Mouse (Mus musculus): ENCODE measurements around the gene Prr18. TPM values are rescaled to one million over a fixed set of nuclear protein-coding genes. Genes with fewer than 3 reads are reported as not detected.
"Not testable (repeated sequence)": the region's sequence is repeated elsewhere in the genome, so short reads cannot be mapped to it uniquely, and the experiment has no call there.

Gene Prr18
- polyA plus RNA-seq, 1 experiment from 2014 or later = 0.89 TPM

GRCm38 (mm10) chr17:8310838-8311614 is 26.2 kb upstream of the Prr18 start, which contains the start of gene Sft2d1:
Sft2d1 (plus strand) TSS chr17:8311102.
- Histone ChIP-seq H3K36me3 (no peaks in the 10 kb centered on the region), H3K27me3 (ENCODE audit: insufficient read depth, poor library complexity, severe bottlenecking) (no peaks in the 10 kb centered on the region), H3K9me3 (no peaks in the 10 kb centered on the region), H3K4me3 (peak within 1 kb of the TSS; percentile 85), H3K27ac (peak within 1 kb of the TSS; percentile 86), H3K4me1 (replicated peaks) (peaks cover 25% of the 10 kb centered on the region)
- under 1% methylated on average over 54 of the region's 54 CpGs for WGBS
- peak; percentile 97 for DNase-seq (ENCODE audit: low spot score)

- no peak overlapping the region for H3K27ac ChIP-seq
- 57% methylated on average over 3 of the region's 3 CpGs for WGBS
These were observed 25.5 kb upstream of the Prr18 start for GRCm38 (mm10) chr17:8311751-8312150.

GRCm38 (mm10) chr17:8313976-8314375 is 23.3 kb upstream of the Prr18 start:
- DNase-seq (ENCODE audit: low spot score) = no peak
- H3K27ac ChIP-seq = no peak overlapping the region
- H3K4me3 ChIP-seq = no peak overlapping the region
- no peaks in the 10 kb centered on the region for H3K27me3 ChIP-seq (ENCODE audit: insufficient read depth, poor library complexity, severe bottlenecking)
- 87% methylated on average over 3 of the region's 3 CpGs for WGBS
- no peaks in the 10 kb centered on the region for H3K9me3 ChIP-seq
- H3K4me1 ChIP-seq (replicated peaks) = peaks cover 25% of the 10 kb centered on the region
- no peaks in the 10 kb centered on the region for H3K36me3 ChIP-seq

More at GRCm38 (mm10) chr17:8311751-8312150, 25.5 kb upstream of the Prr18 start:
- Histone ChIP-seq H3K4me3 (peak overlapping the region; percentile 85), H3K9me3 (no peaks in the 10 kb centered on the region), H3K36me3 (no peaks in the 10 kb centered on the region), H3K27me3 (ENCODE audit: insufficient read depth, poor library complexity, severe bottlenecking) (no peaks in the 10 kb centered on the region), H3K4me1 (replicated peaks) (peaks cover 25% of the 10 kb centered on the region)
- DNase-seq (ENCODE audit: low spot score) = no peak

GRCm38 (mm10) chr17:8316251-8316650 is 21.0 kb upstream of the Prr18 start:
- Histone ChIP-seq H3K27ac (no peak overlapping the region), H3K9me3 (no peaks in the 10 kb centered on the region), H3K36me3 (peaks cover 5% of the 10 kb centered on the region), H3K4me3 (no peak overlapping the region), H3K4me1 (replicated peaks) (peaks cover 19% of the 10 kb centered on the region), H3K27me3 (ENCODE audit: insufficient read depth, poor library complexity, severe bottlenecking) (no peaks in the 10 kb centered on the region)
- DNase-seq (ENCODE audit: low spot score) = peak; percentile 5
- WGBS = 87% methylated on average over 1 of the region's 1 CpGs

GRCm38 (mm10) chr17:8326877-8327276 is 10.4 kb upstream of the Prr18 start:
- not testable (repeated sequence) for H3K9me3 ChIP-seq; H3K4me1 ChIP-seq (replicated peaks); H3K27ac ChIP-seq; DNase-seq (ENCODE audit: low spot score); H3K27me3 ChIP-seq (ENCODE audit: insufficient read depth, poor library complexity, severe bottlenecking); H3K4me3 ChIP-seq
- 76% methylated on average over 11 of the region's 11 CpGs for WGBS
- peaks cover 40% of the 10 kb centered on the region for H3K36me3 ChIP-seq

GRCm38 (mm10) chr17:8328511-8329174 is 8.6 kb upstream of the Prr18 start:
- DNase-seq (ENCODE audit: low spot score) = peak; percentile 25
- Histone ChIP-seq H3K4me3 (no peak overlapping the region), H3K4me1 (replicated peaks) (no peaks in the 10 kb centered on the region), H3K36me3 (peaks cover 36% of the 10 kb centered on the region), H3K9me3 (no peaks in the 10 kb centered on the region), H3K27ac (no peak overlapping the region), H3K27me3 (ENCODE audit: insufficient read depth, poor library complexity, severe bottlenecking) (no peaks in the 10 kb centered on the region)
- WGBS = 72% methylated on average over 7 of the region's 7 CpGs

- DNase-seq (ENCODE audit: low spot score) = no peak
- Histone ChIP-seq H3K36me3 (peaks cover 19% of the 10 kb centered on the region), H3K27me3 (ENCODE audit: insufficient read depth, poor library complexity, severe bottlenecking) (no peaks in the 10 kb centered on the region), H3K4me1 (replicated peaks) (no peaks in the 10 kb centered on the region), H3K4me3 (no peak overlapping the region), H3K27ac (no peak overlapping the region), H3K9me3 (no peaks in the 10 kb centered on the region)
- WGBS = 84% methylated on average over 5 of the region's 5 CpGs
These were observed 6.7 kb upstream of the Prr18 start for GRCm38 (mm10) chr17:8330602-8331001.

GRCm38 (mm10) chr17:8339666-8340374 is 2.6 kb downstream of the Prr18 start:
- DNase-seq (ENCODE audit: low spot score) = no peak
- 24% methylated on average over 8 of the region's 8 CpGs for WGBS
- Histone ChIP-seq H3K27ac (peak overlapping the region; percentile 83; the same call in 1 of the 2 replicates), H3K4me3 (peak overlapping the region; percentile 76), H3K4me1 (replicated peaks) (peaks cover 25% of the 10 kb centered on the region), H3K36me3 (no peaks in the 10 kb centered on the region), H3K9me3 (no peaks in the 10 kb centered on the region), H3K27me3 (ENCODE audit: insufficient read depth, poor library complexity, severe bottlenecking) (peaks cover 69% of the 10 kb centered on the region)

- Histone ChIP-seq H3K9me3 (no peaks in the 10 kb centered on the region), H3K27ac (peak overlapping the region; percentile 83), H3K4me3 (peak overlapping the region; percentile 76), H3K36me3 (no peaks in the 10 kb centered on the region), H3K27me3 (ENCODE audit: insufficient read depth, poor library complexity, severe bottlenecking) (peaks cover 70% of the 10 kb centered on the region), H3K4me1 (replicated peaks) (peaks cover 25% of the 10 kb centered on the region)
- DNase-seq (ENCODE audit: low spot score) = peak; percentile 60
- WGBS = under 1% methylated on average over 68 of the region's 92 CpGs
These were observed 3.4 kb downstream of the Prr18 start for GRCm38 (mm10) chr17:8340407-8341359.

- H3K27ac ChIP-seq = peak overlapping the region; percentile 83
- peaks cover 70% of the 10 kb centered on the region for H3K27me3 ChIP-seq (ENCODE audit: insufficient read depth, poor library complexity, severe bottlenecking)
- peak overlapping the region; percentile 76 for H3K4me3 ChIP-seq
- H3K4me1 ChIP-seq (replicated peaks) = peaks cover 25% of the 10 kb centered on the region
- no peaks in the 10 kb centered on the region for H3K36me3 ChIP-seq
- DNase-seq (ENCODE audit: low spot score) = peak; percentile 39
- no peaks in the 10 kb centered on the region for H3K9me3 ChIP-seq
- WGBS = 11% methylated on average over 46 of the region's 46 CpGs
These were observed 4.2 kb downstream of the Prr18 start for GRCm38 (mm10) chr17:8341360-8341963.

- H3K27me3 ChIP-seq (ENCODE audit: insufficient read depth, poor library complexity, severe bottlenecking) = peaks cover 68% of the 10 kb centered on the region
These were observed 5.4 kb downstream of the Prr18 start for GRCm38 (mm10) chr17:8342706-8343105.

More at GRCm38 (mm10) chr17:8342706-8343105, 5.4 kb downstream of the Prr18 start:
- Histone ChIP-seq H3K9me3 (no peaks in the 10 kb centered on the region), H3K4me3 (no peak overlapping the region), H3K4me1 (replicated peaks) (peaks cover 25% of the 10 kb centered on the region), H3K27ac (no peak overlapping the region), H3K36me3 (no peaks in the 10 kb centered on the region)
- 52% methylated on average over 5 of the region's 5 CpGs for WGBS
- DNase-seq (ENCODE audit: low spot score) = no peak

Measured in hindbrain, embryonic 10.5 days (tissue).